Mouse (Mus musculus): Measurements from ENCODE around the gene Hira. TPM values are rescaled to one million over a fixed set of nuclear protein-coding genes. Genes with fewer than 3 reads are reported as not detected.

Hira gene
- 100 to 1,000 TPM in 1 of 2 experiments, 10 to 100 TPM in 1; 84.5 to 111 TPM for total RNA-seq (2023)

GRCm38 (mm10) chr16:18876442-18877308 is at the start of gene Hira, which contains the start of gene Mrpl40:
Gene Hira (plus strand): TSS chr16:18877037.
Gene Mrpl40 (minus strand): TSS chr16:18876862.

GRCm38 (mm10) chr16:18836468-18837208 is 40.2 kb upstream of the Hira start, which contains the start of the genes 2510002D24Rik and Gm28539:
Gene 2510002D24Rik (plus strand): TSS chr16:18836578.
Gene Gm28539 (plus strand): TSS chr16:18836584.

Other genes starting within 250 kb of the Hira start
- under 1 TPM; 0.21 to 0.26 TPM for gene Sept5, start 247.1 kb upstream of the Hira start, total RNA-seq (2023)
- gene Cldn5, start 100.2 kb upstream of the Hira start, total RNA-seq (2023), result not detected
- gene Ufd1, start 65.3 kb upstream of the Hira start, total RNA-seq (2023), result 100 to 1,000 TPM; 107 to 114 TPM
- 1 to 10 TPM; 4.3 to 6.8 TPM for gene Cdc45, start 65.0 kb upstream of the Hira start, total RNA-seq (2023)
- gene 2510002D24Rik, start 40.5 kb upstream of the Hira start, total RNA-seq (2023), result 10 to 100 TPM; 54.9 to 59.3 TPM
- gene Gm28539, start 40.5 kb upstream of the Hira start, total RNA-seq (2023), result 1 to 10 TPM in 1 of 2 experiments, not detected in 1; 4.9 TPM
- gene Mrpl40, start 175 bp upstream of the Hira start, total RNA-seq (2023), result 10 to 100 TPM; 37.1 to 41.2 TPM